Mouse (Mus musculus): Measurements from ENCODE around the gene Trp53. TPM values are rescaled to one million over a fixed set of nuclear protein-coding genes. Genes with fewer than 3 reads are reported as not detected.
A peak's percentile ranks its signal among the peaks of the same experiment; 100 is the strongest.

Trp53 gene
- polyA plus RNA-seq, 1 experiment from 2014 or later, result 168 TPM

DNA sequence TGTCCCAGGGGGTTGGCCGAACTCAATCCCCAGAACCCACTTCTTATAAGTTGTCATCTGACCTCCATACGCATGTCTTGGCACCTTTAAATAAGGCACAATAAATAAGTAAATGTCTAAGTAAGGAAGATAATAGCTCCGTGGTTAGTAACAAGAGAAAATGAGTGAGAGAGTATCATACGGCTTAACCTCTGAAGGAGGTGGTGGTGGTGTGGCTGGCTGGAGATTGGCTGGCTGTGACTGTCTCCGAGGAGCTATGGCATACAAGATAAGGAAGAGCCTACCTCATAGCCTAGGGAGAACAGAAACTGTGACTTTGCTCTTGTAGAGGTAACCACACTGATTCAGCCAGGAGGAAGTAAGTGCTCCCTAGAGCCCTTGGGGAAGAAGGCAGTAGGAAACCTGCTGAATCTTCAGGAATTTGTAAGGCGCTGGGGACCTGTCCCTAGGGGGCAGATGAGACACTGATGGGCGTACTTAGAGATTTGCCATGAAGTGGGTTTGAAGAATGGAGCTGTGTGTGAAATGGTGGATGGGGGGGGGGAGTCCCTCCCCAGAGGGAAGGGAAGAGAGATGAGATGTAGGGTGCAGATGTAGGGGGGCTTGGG lies 5.7 kb downstream of the Trp53 start:
- Histone ChIP-seq H3K4me3 (no peak overlapping the region), H3K9me3 (no peaks in the 10 kb centered on the region), H3K4me2 (no peak overlapping the region), H3K9ac (no peak overlapping the region), H3K27ac (no peak overlapping the region), H3K4me1 (peaks cover 8% of the 10 kb centered on the region), H3K27me3 (no peaks in the 10 kb centered on the region), H3K36me3 (peaks cover 38% of the 10 kb centered on the region)
- WGBS, result 71% methylated on average over 7 of the region's 7 CpGs
- no peak for ATAC-seq (ENCODE audit: borderline replicate concordance, extremely low read depth, low FRiP score, low TSS enrichment)

DNA sequence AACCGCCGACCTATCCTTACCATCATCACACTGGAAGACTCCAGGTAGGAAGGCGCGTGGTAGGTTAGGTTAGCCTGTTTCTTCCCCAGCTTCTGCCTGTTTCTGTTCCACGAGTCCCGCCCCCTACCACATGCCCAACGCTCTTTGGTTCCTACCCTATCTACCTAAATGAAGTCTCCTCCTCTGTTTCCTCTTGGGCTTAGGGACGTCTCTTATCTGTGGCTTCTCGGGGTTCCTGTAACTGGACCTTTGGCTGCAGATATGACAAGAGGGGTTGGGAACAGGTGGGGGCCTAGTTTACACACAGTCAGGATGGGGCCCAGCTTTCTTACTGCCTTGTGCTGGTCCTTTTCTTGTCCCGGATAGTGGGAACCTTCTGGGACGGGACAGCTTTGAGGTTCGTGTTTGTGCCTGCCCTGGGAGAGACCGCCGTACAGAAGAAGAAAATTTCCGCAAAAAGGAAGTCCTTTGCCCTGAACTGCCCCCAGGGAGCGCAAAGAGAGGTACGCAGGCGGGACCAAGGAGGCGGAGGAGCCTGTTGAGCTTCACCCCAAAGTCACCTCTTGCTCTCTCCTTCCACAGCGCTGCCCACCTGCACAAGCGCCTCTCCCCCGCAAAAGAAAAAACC lies 9.2 kb downstream of the Trp53 start:
- no peaks in the 10 kb centered on the region for H3K9me3 ChIP-seq
- no peak for ATAC-seq (ENCODE audit: borderline replicate concordance, extremely low read depth, low FRiP score, low TSS enrichment)
- H3K4me3 ChIP-seq, result no peak overlapping the region
- no peak overlapping the region for H3K4me2 ChIP-seq
- 86% methylated on average over 22 of the region's 22 CpGs for WGBS
- no peaks in the 10 kb centered on the region for H3K27me3 ChIP-seq
- peaks cover 61% of the 10 kb centered on the region for H3K36me3 ChIP-seq
- H3K9ac ChIP-seq, result no peak overlapping the region
- no peak overlapping the region for H3K27ac ChIP-seq
- no peaks in the 10 kb centered on the region for H3K4me1 ChIP-seq

DNA sequence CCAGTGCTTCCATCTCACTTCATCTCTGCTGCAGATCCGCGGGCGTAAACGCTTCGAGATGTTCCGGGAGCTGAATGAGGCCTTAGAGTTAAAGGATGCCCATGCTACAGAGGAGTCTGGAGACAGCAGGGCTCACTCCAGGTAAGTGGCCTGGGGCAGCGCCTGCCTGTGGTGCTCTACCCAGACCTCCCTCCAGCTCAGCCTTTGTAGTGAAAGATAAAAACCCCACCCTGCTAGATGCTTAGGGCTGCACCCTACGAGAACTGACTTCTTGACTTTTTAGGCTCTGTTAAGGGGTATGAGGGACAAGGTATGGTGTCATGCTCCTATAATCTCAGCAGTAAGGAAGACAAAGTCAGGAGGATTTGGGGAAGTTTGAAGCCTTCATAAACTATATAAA lies 10.5 kb downstream of the Trp53 start:
- Histone ChIP-seq H3K9ac (no peak overlapping the region), H3K9me3 (no peaks in the 10 kb centered on the region), H3K4me1 (no peaks in the 10 kb centered on the region), H3K27ac (no peak overlapping the region), H3K4me3 (no peak overlapping the region), H3K27me3 (no peaks in the 10 kb centered on the region), H3K36me3 (peaks cover 61% of the 10 kb centered on the region), H3K4me2 (no peak overlapping the region)
- ATAC-seq (ENCODE audit: borderline replicate concordance, extremely low read depth, low FRiP score, low TSS enrichment), result no peak
- WGBS, result 90% methylated on average over 8 of the region's 8 CpGs

DNA sequence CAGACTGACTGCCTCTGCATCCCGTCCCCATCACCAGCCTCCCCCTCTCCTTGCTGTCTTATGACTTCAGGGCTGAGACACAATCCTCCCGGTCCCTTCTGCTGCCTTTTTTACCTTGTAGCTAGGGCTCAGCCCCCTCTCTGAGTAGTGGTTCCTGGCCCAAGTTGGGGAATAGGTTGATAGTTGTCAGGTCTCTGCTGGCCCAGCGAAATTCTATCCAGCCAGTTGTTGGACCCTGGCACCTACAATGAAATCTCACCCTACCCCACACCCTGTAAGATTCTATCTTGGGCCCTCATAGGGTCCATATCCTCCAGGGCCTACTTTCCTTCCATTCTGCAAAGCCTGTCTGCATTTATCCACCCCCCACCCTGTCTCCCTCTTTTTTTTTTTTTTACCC lies 11.3 kb downstream of the Trp53 start:
- Histone ChIP-seq H3K27ac (no peak overlapping the region), H3K4me3 (no peak overlapping the region), H3K27me3 (no peaks in the 10 kb centered on the region), H3K9me3 (no peaks in the 10 kb centered on the region), H3K36me3 (peaks cover 61% of the 10 kb centered on the region), H3K9ac (no peak overlapping the region), H3K4me1 (no peaks in the 10 kb centered on the region), H3K4me2 (no peak overlapping the region)
- WGBS, result 78% methylated on average over 3 of the region's 3 CpGs
- ATAC-seq (ENCODE audit: borderline replicate concordance, extremely low read depth, low FRiP score, low TSS enrichment), result no peak

DNA sequence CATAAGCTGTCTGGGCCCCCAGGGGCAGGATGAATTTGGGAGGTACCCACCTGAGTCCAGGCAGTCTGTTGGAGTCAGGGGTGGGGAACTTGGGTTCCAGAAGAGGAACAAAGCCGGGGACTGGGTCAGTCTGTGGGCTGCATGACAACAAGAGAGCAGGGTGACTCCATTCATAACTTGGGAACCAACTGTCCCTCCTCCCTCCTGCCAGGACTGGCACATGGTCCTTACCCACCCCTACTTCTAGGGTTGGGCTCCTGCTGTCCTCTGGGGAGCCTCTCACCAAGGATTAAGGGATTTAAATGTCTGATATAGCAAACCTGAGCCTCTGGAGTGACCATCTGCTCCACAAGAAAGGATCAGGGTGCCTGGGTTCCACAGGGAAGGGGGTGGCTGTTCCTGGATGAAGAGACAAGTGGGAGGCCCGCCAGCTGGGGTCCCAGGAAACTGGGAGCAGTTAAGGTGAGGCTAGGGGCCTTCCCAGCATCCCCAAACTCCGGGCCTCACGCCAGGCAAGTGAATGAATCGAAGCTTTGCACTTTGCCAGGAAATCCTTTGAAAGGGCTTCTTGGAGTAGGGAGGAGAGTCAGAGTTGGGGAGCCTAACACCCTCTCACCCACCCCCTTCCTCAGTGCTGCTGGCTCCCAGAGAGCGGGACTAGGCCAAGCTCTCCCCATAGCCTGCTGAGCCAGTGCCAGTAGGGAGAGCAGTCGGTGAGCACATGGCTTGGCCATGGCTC lies 11.9 kb downstream of the Trp53 start:
- ATAC-seq (ENCODE audit: borderline replicate concordance, extremely low read depth, low FRiP score, low TSS enrichment), result no peak; the same call in 1 of the 2 replicates
- H3K27me3 ChIP-seq, result no peaks in the 10 kb centered on the region
- no peak overlapping the region for H3K27ac ChIP-seq
- H3K9me3 ChIP-seq, result no peaks in the 10 kb centered on the region
- no peak overlapping the region for H3K9ac ChIP-seq
- H3K4me3 ChIP-seq, result no peak overlapping the region
- no peaks in the 10 kb centered on the region for H3K4me1 ChIP-seq
- no peak overlapping the region for H3K4me2 ChIP-seq
- WGBS, result 72% methylated on average over 7 of the region's 7 CpGs
- H3K36me3 ChIP-seq, result peaks cover 60% of the 10 kb centered on the region

DNA sequence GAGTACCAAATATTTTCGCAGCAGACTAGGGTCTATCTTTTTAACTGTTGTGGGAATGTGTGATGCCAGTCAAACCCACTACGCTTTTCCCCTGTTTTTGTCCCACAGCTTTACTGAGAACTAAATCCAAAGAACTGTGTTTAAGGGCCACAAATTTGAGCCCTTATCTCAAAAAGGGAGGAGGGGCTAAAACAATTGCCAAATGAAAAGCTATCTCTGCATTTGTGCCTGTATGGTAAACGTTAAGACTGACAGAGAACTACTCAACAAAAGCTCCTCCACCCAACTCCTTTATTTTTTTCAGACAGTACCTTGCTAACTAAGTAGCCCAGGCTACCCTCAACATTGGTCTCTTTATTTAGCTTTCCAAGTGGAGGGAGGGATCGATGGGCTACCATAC lies 12.6 kb downstream of the Trp53 start:
- ATAC-seq (ENCODE audit: borderline replicate concordance, extremely low read depth, low FRiP score, low TSS enrichment), result no peak
- Histone ChIP-seq H3K27ac (no peak overlapping the region), H3K4me1 (no peaks in the 10 kb centered on the region), H3K4me2 (no peak overlapping the region), H3K27me3 (no peaks in the 10 kb centered on the region), H3K4me3 (no peak overlapping the region), H3K9ac (no peak overlapping the region), H3K36me3 (peaks cover 53% of the 10 kb centered on the region), H3K9me3 (no peaks in the 10 kb centered on the region)
- WGBS, result 79% methylated on average over 4 of the region's 4 CpGs

DNA sequence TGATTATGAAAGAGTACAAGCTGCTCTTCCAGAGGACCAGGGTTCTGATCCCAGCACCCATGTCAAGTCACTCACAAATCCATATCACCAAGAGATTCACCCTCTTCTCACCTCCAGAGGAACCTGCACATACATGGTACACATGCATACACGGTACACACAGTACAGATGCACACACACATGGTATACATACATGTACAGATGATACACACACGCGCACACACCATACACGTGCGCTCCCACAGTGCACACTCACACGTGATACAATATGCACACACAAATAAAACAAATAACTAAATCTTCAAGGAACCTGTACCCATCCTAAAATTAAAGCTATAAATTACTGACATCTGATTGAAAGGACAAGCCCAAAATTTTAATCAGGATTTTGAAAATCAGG lies 14.7 kb downstream of the Trp53 start:
- Histone ChIP-seq H3K27ac (no peak overlapping the region), H3K4me3 (no peak overlapping the region), H3K9ac (no peak overlapping the region), H3K27me3 (no peaks in the 10 kb centered on the region), H3K4me2 (no peak overlapping the region), H3K4me1 (peaks cover 8% of the 10 kb centered on the region), H3K36me3 (peaks cover 33% of the 10 kb centered on the region), H3K9me3 (no peaks in the 10 kb centered on the region)
- 93% methylated on average over 6 of the region's 6 CpGs for WGBS
- no peak for ATAC-seq (ENCODE audit: borderline replicate concordance, extremely low read depth, low FRiP score, low TSS enrichment)

DNA sequence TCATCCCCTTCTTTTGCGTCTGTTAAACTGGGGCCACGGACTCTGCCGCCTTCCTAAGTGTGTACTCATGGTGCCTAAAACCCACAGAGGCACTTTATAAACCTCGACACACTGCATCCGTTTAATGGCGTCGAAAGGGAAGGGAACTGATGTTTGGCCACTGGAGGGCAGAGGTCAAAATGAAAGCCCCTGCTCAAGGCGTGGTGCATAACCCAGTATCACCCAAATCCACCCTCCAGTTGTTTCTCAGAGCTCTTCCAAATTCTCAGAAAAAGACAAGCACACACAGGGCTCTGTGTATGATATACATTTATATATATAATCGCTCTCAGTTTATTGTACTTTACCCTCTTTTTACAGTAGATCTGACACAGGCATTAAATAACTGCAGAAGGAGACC lies 19.3 kb downstream of the Trp53 start:
- Histone ChIP-seq H3K9ac (no peak overlapping the region), H3K27ac (peak overlapping the region; percentile 62), H3K9me3 (no peaks in the 10 kb centered on the region), H3K36me3 (no peaks in the 10 kb centered on the region), H3K4me3 (no peak overlapping the region), H3K27me3 (peaks cover 3% of the 10 kb centered on the region; the same call in 1 of the 2 replicates), H3K4me2 (peak overlapping the region; percentile 34), H3K4me1 (peaks cover 34% of the 10 kb centered on the region)
- WGBS, result 12% methylated on average over 9 of the region's 9 CpGs
- ATAC-seq (ENCODE audit: borderline replicate concordance, extremely low read depth, low FRiP score, low TSS enrichment), result no peak

DNA sequence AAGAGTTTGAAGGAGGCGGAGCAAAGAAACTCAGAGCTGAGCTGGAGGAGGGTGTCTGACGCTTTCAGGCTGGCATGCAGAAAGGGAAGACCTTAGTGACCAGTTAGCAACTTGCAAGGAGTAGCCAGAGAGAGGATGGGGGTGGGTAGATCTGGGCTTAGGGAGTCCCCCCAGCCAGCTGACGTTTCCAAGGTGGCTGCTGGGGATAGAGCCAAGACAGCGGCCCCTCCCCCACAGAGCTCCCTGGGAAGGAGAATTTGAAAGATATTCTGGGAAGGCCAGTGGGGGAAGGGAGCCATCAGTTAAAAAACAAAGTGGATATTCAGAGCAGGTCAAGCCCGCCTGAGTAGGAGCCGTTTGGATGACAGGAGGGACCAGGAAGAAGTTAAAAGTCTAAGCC lies 19.9 kb downstream of the Trp53 start:
- peaks cover 40% of the 10 kb centered on the region for H3K4me1 ChIP-seq
- peaks cover 9% of the 10 kb centered on the region; the same call in 1 of the 2 replicates for H3K27me3 ChIP-seq
- no peaks in the 10 kb centered on the region for H3K9me3 ChIP-seq
- H3K27ac ChIP-seq, result peak overlapping the region; percentile 62
- H3K9ac ChIP-seq, result no peak overlapping the region
- peak; percentile 72 for ATAC-seq (ENCODE audit: borderline replicate concordance, extremely low read depth, low FRiP score, low TSS enrichment)
- peak overlapping the region; percentile 34 for H3K4me2 ChIP-seq
- no peaks in the 10 kb centered on the region for H3K36me3 ChIP-seq
- WGBS, result 7% methylated on average over 6 of the region's 6 CpGs
- H3K4me3 ChIP-seq, result no peak overlapping the region

DNA sequence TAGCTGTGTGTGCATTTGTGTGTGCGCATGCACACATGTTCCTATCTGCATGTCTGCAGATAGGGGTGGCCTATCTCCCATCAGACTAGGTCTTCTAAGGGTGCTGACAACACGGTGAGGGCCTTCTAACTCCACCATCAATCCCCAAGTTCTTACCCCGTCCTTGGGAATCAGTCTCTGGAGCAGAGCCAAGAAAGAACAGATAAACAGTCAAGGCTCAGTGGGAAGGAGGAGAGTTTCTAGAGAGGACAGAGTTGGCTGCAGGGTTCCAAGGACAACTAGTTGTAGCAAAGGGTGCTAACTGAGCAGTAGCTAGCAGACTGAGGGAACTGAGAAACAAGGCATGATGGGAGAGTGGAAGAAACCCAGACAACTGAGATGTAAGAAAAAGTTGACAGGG lies 21.6 kb downstream of the Trp53 start:
- H3K4me2 ChIP-seq, result no peak overlapping the region
- H3K4me3 ChIP-seq, result no peak overlapping the region
- ATAC-seq (ENCODE audit: borderline replicate concordance, extremely low read depth, low FRiP score, low TSS enrichment), result no peak
- no peaks in the 10 kb centered on the region for H3K9me3 ChIP-seq
- WGBS, result 42% methylated on average over 3 of the region's 3 CpGs
- no peaks in the 10 kb centered on the region for H3K36me3 ChIP-seq
- no peak overlapping the region for H3K9ac ChIP-seq
- H3K27ac ChIP-seq, result no peak overlapping the region
- peaks cover 16% of the 10 kb centered on the region; the same call in 1 of the 2 replicates for H3K27me3 ChIP-seq
- H3K4me1 ChIP-seq, result peaks cover 49% of the 10 kb centered on the region

DNA sequence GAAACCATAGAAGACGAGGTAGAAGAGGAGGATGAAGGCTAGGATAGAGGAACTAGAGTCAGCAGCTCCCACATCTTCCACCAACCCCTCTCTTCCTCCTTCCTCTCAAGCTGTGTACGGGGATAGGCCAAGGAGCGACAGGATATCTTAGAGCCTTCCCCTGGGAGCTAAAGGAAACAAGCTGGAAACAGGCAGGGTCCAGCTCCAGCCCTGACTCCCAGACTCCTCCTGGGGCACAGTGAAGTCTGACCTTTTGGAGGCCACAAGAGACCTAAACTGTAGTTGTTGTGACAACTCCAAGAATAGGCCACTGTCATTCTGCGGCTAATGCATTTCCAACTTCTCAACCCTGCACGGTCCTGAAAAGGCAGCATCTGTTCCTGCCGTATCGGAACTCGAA lies 23.4 kb downstream of the Trp53 start:
- 77% methylated on average over 8 of the region's 8 CpGs for WGBS
- H3K4me2 ChIP-seq, result peak overlapping the region; percentile 95; the same call in 1 of the 2 replicates
- no peak overlapping the region for H3K9ac ChIP-seq
- peaks cover 49% of the 10 kb centered on the region for H3K4me1 ChIP-seq
- no peak for ATAC-seq (ENCODE audit: borderline replicate concordance, extremely low read depth, low FRiP score, low TSS enrichment)
- no peak overlapping the region for H3K27ac ChIP-seq
- no peaks in the 10 kb centered on the region for H3K9me3 ChIP-seq
- no peaks in the 10 kb centered on the region for H3K36me3 ChIP-seq
- H3K4me3 ChIP-seq, result no peak overlapping the region
- H3K27me3 ChIP-seq, result peaks cover 16% of the 10 kb centered on the region; the same call in 1 of the 2 replicates

DNA sequence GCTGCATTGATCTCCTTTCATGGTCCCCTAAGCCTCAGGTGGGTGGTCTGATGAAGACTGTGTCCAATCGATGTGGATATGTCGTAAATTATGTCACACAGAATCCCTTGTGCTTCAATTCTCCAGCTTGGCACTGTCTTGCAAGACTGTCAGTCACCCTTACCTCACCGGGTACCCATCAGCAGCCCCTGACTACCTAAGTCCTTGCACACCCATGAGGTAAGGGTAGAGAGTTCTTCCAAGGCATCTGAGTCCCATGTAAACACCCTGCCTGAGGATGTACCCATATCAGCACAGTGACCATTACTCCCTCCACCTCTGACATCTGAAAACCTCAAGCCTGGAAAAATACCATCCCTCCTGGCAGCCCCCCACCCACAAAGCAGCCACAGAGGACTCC lies 24.2 kb downstream of the Trp53 start:
- WGBS, result 56% methylated on average over 3 of the region's 3 CpGs
- H3K27ac ChIP-seq, result no peak overlapping the region

More for the DNA sequence above, 24.2 kb downstream of the Trp53 start:
- Histone ChIP-seq H3K4me2 (peak overlapping the region; percentile 95), H3K4me1 (peaks cover 46% of the 10 kb centered on the region), H3K9ac (no peak overlapping the region), H3K27me3 (peaks cover 16% of the 10 kb centered on the region; the same call in 1 of the 2 replicates), H3K9me3 (no peaks in the 10 kb centered on the region), H3K36me3 (no peaks in the 10 kb centered on the region), H3K4me3 (peak overlapping the region; percentile 56)
- peak; percentile 32 for ATAC-seq (ENCODE audit: borderline replicate concordance, extremely low read depth, low FRiP score, low TSS enrichment)
